Comparison of ENCODE assay signal across 7 mouse cellular contexts in the genomic region with DNA sequence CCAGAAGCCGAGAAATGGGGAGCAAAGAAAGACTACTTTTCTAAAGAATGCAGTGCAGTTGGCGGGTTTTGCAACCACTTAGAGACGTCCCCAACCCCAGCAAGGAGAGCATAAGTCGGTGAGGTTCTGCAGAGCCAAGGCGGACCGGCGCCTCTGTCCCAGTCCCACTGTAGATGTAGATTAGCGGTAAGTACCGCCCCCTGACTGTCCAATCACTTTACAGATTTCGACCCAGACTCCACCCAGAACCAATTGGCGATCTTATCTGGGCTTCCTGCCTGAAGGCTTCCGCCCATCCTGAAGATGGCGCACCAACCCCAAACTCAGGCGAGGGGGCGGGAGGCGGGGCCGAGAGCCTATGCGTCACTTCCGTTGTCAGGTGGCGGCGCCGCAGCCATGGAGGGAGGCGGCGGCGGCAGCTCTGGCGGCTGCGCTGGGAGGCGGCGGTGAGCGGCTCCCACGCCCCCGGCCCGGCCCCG. TPM values are rescaled to one million over a fixed set of nuclear protein-coding genes. Genes with fewer than 3 reads are reported as not detected.
DNase-seq lines count a peak whose midpoint lies in the region; ATAC-seq lines count a peak whose summit lies in the region.

A gene (plus strand): TSS at position 368 of the 479 bp plus-strand sequence.

- no peaks in the 10 kb centered on the region for H3K27me3 ChIP-seq in embryonic facial prominence, embryonic 11.5 days (ENCODE audit: control insufficient read depth, insufficient read depth, low read length)
- H3K27me3 ChIP-seq in limb, embryonic 10.5 days (ENCODE audit: low read depth, poor library complexity, severe bottlenecking): 0 out of 2 replicates have a peak, but pooled peaks cover 11% of the 10 kb centered on the region
- no peaks in the 10 kb centered on the region for H3K27me3 ChIP-seq in midbrain, embryonic 13.5 days

- peak within 1 kb of the TSS; percentile 89 for H3K4me2 ChIP-seq in embryonic facial prominence, embryonic 11.5 days (ENCODE audit: low read depth, low read length)
- peak within 1 kb of the TSS; percentile 98 for H3K4me2 ChIP-seq in midbrain, embryonic 13.5 days (replicated peaks)

- H3K4me1 ChIP-seq in embryonic facial prominence, embryonic 11.5 days (ENCODE audit: control insufficient read depth, insufficient read depth, low read length): no peaks in the 10 kb centered on the region
- H3K4me1 ChIP-seq in limb, embryonic 10.5 days: peaks cover 59% of the 10 kb centered on the region
- H3K4me1 ChIP-seq in midbrain, embryonic 13.5 days (replicated peaks): peaks cover 62% of the 10 kb centered on the region

- DNase-seq in adrenal gland, postnatal 14 days: peak; percentile 98
- DNase-seq in embryonic facial prominence, embryonic 11.5 days (ENCODE audit: low spot score): peak; percentile 99
- DNase-seq in kidney, adult 11 months: peak; percentile 97
- DNase-seq in limb, embryonic 10.5 days (ENCODE audit: low spot score): peak; percentile 98
- DNase-seq in spleen, adult 12 weeks (ENCODE audit: low spot score): peak; percentile 91

- H3K27ac ChIP-seq in embryonic facial prominence, embryonic 11.5 days (replicated peaks; ENCODE audit: low read depth, low read length): peak within 1 kb of the TSS; percentile 48
- peak within 1 kb of the TSS; percentile 88 for H3K27ac ChIP-seq in limb, embryonic 10.5 days
- peak within 1 kb of the TSS; percentile 82 for H3K27ac ChIP-seq in midbrain, embryonic 13.5 days

- H3K9ac ChIP-seq in embryonic facial prominence, embryonic 11.5 days (replicated peaks; ENCODE audit: low read length): peak within 1 kb of the TSS; percentile 78
- peak within 1 kb of the TSS; percentile 82 for H3K9ac ChIP-seq in midbrain, embryonic 13.5 days (replicated peaks)

- peak; percentile 95 for ATAC-seq in embryonic facial prominence, embryonic 11.5 days (replicated peaks; ENCODE audit: insufficient number of reproducible peaks, low FRiP score, low TSS enrichment, low read depth)
- peak; percentile 84 for ATAC-seq in granulocyte monocyte progenitor cell, adult 5-6 weeks (replicated peaks; ENCODE audit: poor library complexity, severe bottlenecking)
- ATAC-seq in midbrain, embryonic 13.5 days: peak; percentile 95

- H3K36me3 ChIP-seq in embryonic facial prominence, embryonic 11.5 days (replicated peaks; ENCODE audit: control insufficient read depth, insufficient read depth, low read depth, low read length): no peaks in the 10 kb centered on the region
- H3K36me3 ChIP-seq in limb, embryonic 10.5 days: peaks cover 13% of the 10 kb centered on the region
- 0 out of 2 replicates have a peak, but pooled peaks cover 3% of the 10 kb centered on the region for H3K36me3 ChIP-seq in midbrain, embryonic 13.5 days

- no peaks in the 10 kb centered on the region for H3K9me3 ChIP-seq in embryonic facial prominence, embryonic 11.5 days (replicated peaks; ENCODE audit: control insufficient read depth, low read length)
- H3K9me3 ChIP-seq in limb, embryonic 10.5 days (replicated peaks): no peaks in the 10 kb centered on the region
- no peaks in the 10 kb centered on the region for H3K9me3 ChIP-seq in midbrain, embryonic 13.5 days

- WGBS in embryonic facial prominence, embryonic 11.5 days: under 1% methylated on average over 34 of the region's 34 CpGs
- under 1% methylated on average over 34 of the region's 34 CpGs for WGBS in limb, embryonic 10.5 days
- WGBS in midbrain, embryonic 13.5 days: under 1% methylated on average over 31 of the region's 34 CpGs

- H3K4me3 ChIP-seq in embryonic facial prominence, embryonic 11.5 days (ENCODE audit: low read depth, low read length): peak within 1 kb of the TSS; percentile 97
- H3K4me3 ChIP-seq in limb, embryonic 10.5 days: peak within 1 kb of the TSS; percentile 95
- peak within 1 kb of the TSS; percentile 81 for H3K4me3 ChIP-seq in midbrain, embryonic 13.5 days (replicated peaks)

RNA-seq across cellular contexts. Expression of the gene that starts here (rescaled TPM):
- total RNA-seq in adrenal gland, postnatal 14 days (2021): 39.2 and 48.2 TPM in 2 replicates
- 22.7 and 23.8 TPM in 2 replicates for polyA plus RNA-seq in embryonic facial prominence, embryonic 11.5 days (2014; fragmentation: Nextera tagmentation; extraction: Ambion mirVana)
- 5.9 and 6.3 TPM in 2 replicates for total RNA-seq in granulocyte monocyte progenitor cell, adult 5-6 weeks (2014; fragmentation: Nextera tagmentation)
- total RNA-seq in granulocyte monocyte progenitor cell, adult 5-6 weeks (2017): 2.9 and 3.6 TPM in 2 replicates
- polyA plus RNA-seq in limb, embryonic 10.5 days (2016; fragmentation: Nextera tagmentation; extraction: Ambion mirVana): 48.2 and 52.1 TPM in 2 replicates
- 35.7 and 37.0 TPM in 2 replicates for polyA plus RNA-seq in midbrain, embryonic 13.5 days (2015; fragmentation: Nextera tagmentation; extraction: Ambion mirVana)

Comparison
In these comparisons a context has a peak if more than half of its experiments do, and no peak if none do; other contexts are left out.
1. Peak in every context shown above with its lines: DNase-seq, ATAC-seq, H3K4me3 ChIP-seq and H3K27ac ChIP-seq.